In the genomic region with DNA sequence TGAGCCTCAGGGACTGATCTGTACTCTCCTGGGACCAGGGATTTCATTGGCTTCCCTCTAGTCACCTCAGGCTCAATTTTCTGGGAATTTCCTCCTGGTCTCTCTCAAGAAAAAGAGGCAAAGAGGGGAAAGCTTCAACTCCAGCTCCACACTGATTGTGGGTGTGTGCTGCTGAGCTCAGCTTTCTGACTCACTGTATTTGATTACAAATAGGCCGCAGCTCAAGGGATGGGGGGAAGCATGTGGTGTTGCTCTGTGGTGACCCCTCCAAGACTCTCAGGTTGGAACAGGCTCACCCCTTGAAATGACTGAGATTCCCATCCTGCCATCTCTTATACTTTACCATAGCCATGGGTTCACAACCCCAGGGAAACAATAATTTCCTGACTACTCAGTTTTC, we compare ENCODE assay signal across 16 mouse cellular contexts. TPM values are rescaled to one million over a fixed set of nuclear protein-coding genes. Genes with fewer than 3 reads are reported as not detected.
"Had no signal": no experiment of that assay in that cellular context is flagged by ENCODE, and none has a peak within 500 bp of the region (broad histone marks: within the 10 kb centered on the region; RNA-seq: fewer than 3 reads in every experiment).

No protein-coding gene starts in this region.

- H3K27me3 ChIP-seq: lung, embryonic 15.5 days; midbrain, embryonic 13.5 days; midbrain, embryonic 15.5 days; neural tube, embryonic 12.5 days; stomach, embryonic 15.5 days had no signal

- H3K4me1 ChIP-seq: lung, embryonic 15.5 days; megakaryocyte, embryonic 14.5 days; midbrain, embryonic 13.5 days; midbrain, embryonic 15.5 days; neural tube, embryonic 12.5 days; stomach, embryonic 15.5 days had no signal

- H3K4me2 ChIP-seq: lung, embryonic 15.5 days; midbrain, embryonic 11.5 days; midbrain, embryonic 13.5 days; midbrain, embryonic 15.5 days; neural tube, embryonic 12.5 days; stomach, embryonic 15.5 days had no signal

- ATAC-seq: liver, postnatal 0 days; midbrain, embryonic 13.5 days; midbrain, embryonic 15.5 days had no signal

- H3K9me3 ChIP-seq: lung, embryonic 15.5 days; megakaryocyte, embryonic 14.5 days; midbrain, embryonic 13.5 days; midbrain, embryonic 15.5 days; neural tube, embryonic 12.5 days; stomach, embryonic 15.5 days had no signal

- H3K27ac ChIP-seq: lung, embryonic 15.5 days; macrophage; midbrain, embryonic 13.5 days; midbrain, embryonic 15.5 days; neural tube, embryonic 12.5 days; stomach, embryonic 15.5 days; stomach, postnatal 0 days had no signal

- H3K4me3 ChIP-seq: lung, embryonic 15.5 days; megakaryocyte, embryonic 14.5 days; midbrain, embryonic 13.5 days; midbrain, embryonic 15.5 days; neural tube, embryonic 12.5 days; stomach, embryonic 15.5 days had no signal

- H3K9ac ChIP-seq: liver, postnatal 0 days; lung, embryonic 15.5 days; midbrain, embryonic 13.5 days; midbrain, embryonic 15.5 days; neural tube, embryonic 12.5 days; stomach, embryonic 15.5 days had no signal

- H3K36me3 ChIP-seq: lung, embryonic 15.5 days; midbrain, embryonic 13.5 days; midbrain, embryonic 15.5 days; neural tube, embryonic 12.5 days; stomach, embryonic 15.5 days had no signal

- DNase-seq: liver, postnatal 0 days; lung, adult 2 months; lung, postnatal 14 days; lung, postnatal 36 days; right cerebral cortex, postnatal 14 days; thymus, adult 2 months; thymus, postnatal 25 days had no signal

RNA-seq across cellular contexts. Expression of a gene that starts 14.2 kb away (rescaled TPM):
- polyA plus RNA-seq: macrophage had no signal
